Mouse (Mus musculus) kidney, adult 2 months (tissue): ENCODE data around the gene Trank1. TPM values are rescaled to one million over a fixed set of nuclear protein-coding genes. Genes with fewer than 3 reads are reported as not detected.

Experiments
- DNase-seq: peaks from one replicate; pipeline ENCODE4 v3.0.0; 2021
- H3K27ac ChIP-seq: fragments of 200-500 bp; 2 replicates; pipeline ENCODE4 v1.5.1; 2012; ENCODE audit warnings: low read depth, low read length, control low read depth, inconsistent platforms; ENCODE audit not compliant: insufficient read depth
- H3K27me3 ChIP-seq: fragments of 200-500 bp; replicated peaks from 2 replicates; pipeline ENCODE4 v1.6.1; 2012; ENCODE audit warnings: mild to moderate bottlenecking, moderate library complexity, low read length, inconsistent platforms; ENCODE audit not compliant: control insufficient read depth, insufficient read depth
- H3K36me3 ChIP-seq: fragments of 200-500 bp; 2 replicates; pipeline ENCODE4 v1.6.1; 2012; ENCODE audit warnings: mild to moderate bottlenecking, moderate library complexity, low read length, inconsistent platforms; ENCODE audit not compliant: control insufficient read depth, insufficient read depth
- H3K4me1 ChIP-seq: fragments of 200-500 bp; 2 replicates; pipeline ENCODE4 v1.6.1; 2011; ENCODE audit warnings: low read length; ENCODE audit not compliant: control insufficient read depth, insufficient read depth
- H3K4me3 ChIP-seq: fragments of 200-500 bp; 2 replicates; pipeline ENCODE4 v1.5.1; 2011; ENCODE audit warnings: mild to moderate bottlenecking, low read depth, low read length, control low read depth; ENCODE audit not compliant: insufficient read depth
- CTCF ChIP-seq: fragments of 200-500 bp; conservative IDR thresholded peaks from 2 replicates; pipeline ENCODE4 v1.5.1; 2011; ENCODE audit warnings: low read depth, mild to moderate bottlenecking, control low read depth, low read length, moderate library complexity, mixed read lengths; ENCODE audit not compliant: insufficient read depth, insufficient read length
- POLR2A ChIP-seq: fragments of 200-500 bp; IDR thresholded peaks from one replicate; pipeline ENCODE4 v1.6.1; 2011; ENCODE audit warnings: low read depth, low read length, control low read depth
- WGBS: fragments of 180-500 bp; shearing (Covaris S2); methylation state at CpG from one replicate; pipeline ENCODE4 v1.1.7; 2018; 5-methylcytosine and 5-hydroxymethylcytosine counted together
- polyA plus RNA-seq: library from polyadenylated mRNA; depleted of rRNA; stranded (reverse); fragments of >200 nt; gene quantifications from 2 replicates; pipeline ENCODE4 v1.2.3, GENCODE M21; 2012

Trank1 gene
- polyA plus RNA-seq, 1 experiment: 0.13 TPM

GRCm38 (mm10) chr9:111387576-111387975 is 76.0 kb downstream of the Trank1 start:
- H3K4me1 ChIP-seq: peaks cover 14% of the 10 kb centered on the region
- no peaks in the 10 kb centered on the region for H3K27me3 ChIP-seq
- no peak overlapping the region for H3K27ac ChIP-seq
- WGBS: 76% methylated on average over 4 of the region's 4 CpGs
- no peak for TF ChIP-seq POLR2A
- TF ChIP-seq CTCF: no peak
- DNase-seq: no peak
- no peaks in the 10 kb centered on the region for H3K36me3 ChIP-seq
- no peak overlapping the region for H3K4me3 ChIP-seq

- WGBS: 88% methylated on average over 9 of the region's 9 CpGs
- TF ChIP-seq POLR2A (no peak), CTCF (no peak)
- DNase-seq: no peak
- Histone ChIP-seq H3K36me3 (no peaks in the 10 kb centered on the region), H3K4me1 (peaks cover 14% of the 10 kb centered on the region), H3K27ac (no peak overlapping the region), H3K27me3 (no peaks in the 10 kb centered on the region), H3K4me3 (no peak overlapping the region)
Measured at GRCm38 (mm10) chr9:111390016-111390415, 78.5 kb downstream of the Trank1 start.

- H3K4me1 ChIP-seq: peaks cover 12% of the 10 kb centered on the region
- no peak for DNase-seq
- H3K4me3 ChIP-seq: no peak overlapping the region
- no peaks in the 10 kb centered on the region for H3K36me3 ChIP-seq
- TF ChIP-seq POLR2A: no peak
- no peak for TF ChIP-seq CTCF
- H3K27ac ChIP-seq: no peak overlapping the region
- no peaks in the 10 kb centered on the region for H3K27me3 ChIP-seq
- 84% methylated on average over 8 of the region's 8 CpGs for WGBS
Measured at GRCm38 (mm10) chr9:111391036-111391435, 79.5 kb downstream of the Trank1 start.

GRCm38 (mm10) chr9:111391926-111392442 is 80.4 kb downstream of the Trank1 start:
- H3K4me3 ChIP-seq: no peak overlapping the region
- no peak for TF ChIP-seq POLR2A
- no peak for TF ChIP-seq CTCF
- WGBS: 85% methylated on average over 18 of the region's 18 CpGs
- peaks cover 4% of the 10 kb centered on the region; the same call in 1 of the 2 replicates for H3K4me1 ChIP-seq
- H3K36me3 ChIP-seq: no peaks in the 10 kb centered on the region
- DNase-seq: no peak
- H3K27me3 ChIP-seq: no peaks in the 10 kb centered on the region
- H3K27ac ChIP-seq: no peak overlapping the region

GRCm38 (mm10) chr9:111395265-111395664 is 83.7 kb downstream of the Trank1 start:
- TF ChIP-seq CTCF (no peak), POLR2A (no peak)
- H3K4me1 ChIP-seq: no peaks in the 10 kb centered on the region
- H3K27me3 ChIP-seq: no peaks in the 10 kb centered on the region
- no peak overlapping the region for H3K27ac ChIP-seq
- 93% methylated on average over 5 of the region's 5 CpGs for WGBS
- H3K36me3 ChIP-seq: no peaks in the 10 kb centered on the region
- H3K4me3 ChIP-seq: no peak overlapping the region
- DNase-seq: no peak

GRCm38 (mm10) chr9:111398059-111398458 is 86.5 kb downstream of the Trank1 start:
- no peak overlapping the region for H3K27ac ChIP-seq
- TF ChIP-seq POLR2A (no peak), CTCF (no peak)
- H3K27me3 ChIP-seq: no peaks in the 10 kb centered on the region
- no peaks in the 10 kb centered on the region for H3K4me1 ChIP-seq
- no peak overlapping the region for H3K4me3 ChIP-seq
- H3K36me3 ChIP-seq: no peaks in the 10 kb centered on the region
- 79% methylated on average over 2 of the region's 2 CpGs for WGBS
- DNase-seq: no peak

GRCm38 (mm10) chr9:111400089-111400488 is 88.5 kb downstream of the Trank1 start:
- DNase-seq: no peak
- no peak overlapping the region for H3K4me3 ChIP-seq
- WGBS: 81% methylated on average over 4 of the region's 4 CpGs
- no peaks in the 10 kb centered on the region for H3K27me3 ChIP-seq
- H3K27ac ChIP-seq: no peak overlapping the region
- H3K4me1 ChIP-seq: peaks cover 2% of the 10 kb centered on the region; the same call in 1 of the 2 replicates
- no peaks in the 10 kb centered on the region for H3K36me3 ChIP-seq
- no peak for TF ChIP-seq POLR2A
- TF ChIP-seq CTCF: no peak

- 94% methylated on average over 4 of the region's 4 CpGs for WGBS
- no peak overlapping the region for H3K27ac ChIP-seq
- H3K36me3 ChIP-seq: no peaks in the 10 kb centered on the region
- DNase-seq: no peak
- H3K27me3 ChIP-seq: no peaks in the 10 kb centered on the region
- TF ChIP-seq POLR2A: no peak
- no peak for TF ChIP-seq CTCF
- peaks cover 2% of the 10 kb centered on the region; the same call in 1 of the 2 replicates for H3K4me1 ChIP-seq
- H3K4me3 ChIP-seq: no peak overlapping the region
Measured at GRCm38 (mm10) chr9:111403159-111403558, 91.6 kb downstream of the Trank1 start.
